Mouse (Mus musculus) thymus, adult 2 months (tissue): ENCODE results near the gene Sesn1.

Experiments
- CTCF ChIP-seq: fragments of 200-500 bp; IDR thresholded peaks from 2 replicates; pipeline ENCODE4 v1.5.1; 2012; ENCODE audit warnings: mild to moderate bottlenecking, control low read depth, low read length, moderate library complexity, borderline replicate concordance; ENCODE audit not compliant: control insufficient read depth, poor library complexity, insufficient read depth; ENCODE audit errors: extremely low read depth
- POLR2A ChIP-seq: fragments of 200-500 bp; IDR thresholded peaks from 2 replicates; pipeline ENCODE4 v1.6.1; 2012; ENCODE audit warnings: mild to moderate bottlenecking, low read length, control low read depth, moderate library complexity; ENCODE audit not compliant: control insufficient read depth, poor library complexity, insufficient read depth; ENCODE audit errors: extremely low read depth

- TF ChIP-seq CTCF (no peak), POLR2A (no peak)
Measured at GRCm38 (mm10) chr10:41953528-41953864, 143.8 kb downstream of the Sesn1 start.
